Mouse (Mus musculus): Measurements from ENCODE around the gene Ispd.

DNA sequence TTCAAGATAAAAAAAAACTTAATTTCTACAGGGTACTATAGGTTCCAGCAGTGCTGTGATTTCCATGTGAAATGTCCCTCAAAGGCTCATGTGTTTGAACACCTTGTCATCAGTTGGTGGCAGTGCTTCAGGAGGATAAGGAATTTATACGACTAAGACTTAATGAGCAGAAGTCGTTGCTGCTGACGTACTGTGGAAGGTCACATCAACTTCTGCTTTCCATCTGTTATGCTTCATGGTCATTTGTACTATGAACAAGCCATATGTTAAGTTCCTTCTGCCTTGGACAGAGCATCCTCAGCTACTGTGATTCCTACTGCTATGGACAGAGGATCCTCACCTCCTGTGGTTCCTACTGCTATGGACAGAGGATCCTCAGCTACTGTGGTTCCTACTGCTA lies 21.2 kb upstream of the Ispd start:
- no peak for TF ChIP-seq MAFK (IDR thresholded peaks at IDR 0.05; ENCODE audit: insufficient read depth, low read depth, low read length)
- TF ChIP-seq CHD2 (IDR thresholded peaks at IDR 0.05; ENCODE audit: low read depth, low read length) = no peak
- TF ChIP-seq HCFC1 (IDR thresholded peaks at IDR 0.05; ENCODE audit: borderline replicate concordance, insufficient read depth, low read length) = no peak
- no peak for TF ChIP-seq ZNF384 (IDR thresholded peaks at IDR 0.05; ENCODE audit: low read depth, low read length)
- no peak for TF ChIP-seq ZC3H11A (IDR thresholded peaks at IDR 0.05; ENCODE audit: borderline replicate concordance, low read depth, low read length)
